Mouse (Mus musculus) CD8-positive naive resting alpha-beta T cell, adult 2 months (primary cell): ENCODE measurements at regions not wholly inside any gene's neighbourhood (a gene's known extent, or its start where the extent isn't known, plus 50 kb on each side); places are given as distances from the start of the nearest gene placed in this dataset.

Experiments used
- DNase-seq, 2 experiments: peaks; one replicate each; pipeline ENCODE4 v3.0.0; 2022; ENCODE audit warnings: low read depth in 2 of 2, low spot score in 2 of 2

- DNase-seq, result peak; percentile 36 to 54
Observed at GRCm38 (mm10) chr5:43422815-43423687, 92.3 kb upstream of the C1qtnf7 start.

- peak in 1 of 2 experiments; percentile 2 for DNase-seq
Observed at GRCm38 (mm10) chr5:43424551-43425257, 90.6 kb upstream of the C1qtnf7 start.

- DNase-seq, result no peak
Observed at GRCm38 (mm10) chr5:43433337-43433736, 82.0 kb upstream of the C1qtnf7 start.

GRCm38 (mm10) chr5:43439191-43439590 is 76.1 kb upstream of the C1qtnf7 start:
- DNase-seq, result no peak

- DNase-seq, result no peak
Observed at GRCm38 (mm10) chr5:43441306-43441705, 74.0 kb upstream of the C1qtnf7 start.

- no peak for DNase-seq
Observed at GRCm38 (mm10) chr5:43444582-43445214, 70.6 kb upstream of the C1qtnf7 start.

- DNase-seq, result no peak
Observed at GRCm38 (mm10) chr5:43445620-43446019, 69.7 kb upstream of the C1qtnf7 start.

GRCm38 (mm10) chr5:43446295-43446694 is 69.0 kb upstream of the C1qtnf7 start:
- DNase-seq, result no peak

GRCm38 (mm10) chr5:43456018-43456417 is 59.3 kb upstream of the C1qtnf7 start:
- DNase-seq, result no peak

GRCm38 (mm10) chr5:43457725-43458124 is 57.6 kb upstream of the C1qtnf7 start:
- DNase-seq, result no peak

GRCm38 (mm10) chr5:43461987-43462715 is 53.2 kb upstream of the C1qtnf7 start:
- no peak for DNase-seq
